Mouse (Mus musculus) CD4-positive helper T cell, adult 2 months (primary cell): Measurements from ENCODE around the gene Myh2.

Experiments
- DNase-seq: peaks from one replicate; pipeline ENCODE4 v3.0.0-alpha.2; 2012; ENCODE audit warnings: low read depth, missing footprints, low spot score

The Myh2 gene

DNA sequence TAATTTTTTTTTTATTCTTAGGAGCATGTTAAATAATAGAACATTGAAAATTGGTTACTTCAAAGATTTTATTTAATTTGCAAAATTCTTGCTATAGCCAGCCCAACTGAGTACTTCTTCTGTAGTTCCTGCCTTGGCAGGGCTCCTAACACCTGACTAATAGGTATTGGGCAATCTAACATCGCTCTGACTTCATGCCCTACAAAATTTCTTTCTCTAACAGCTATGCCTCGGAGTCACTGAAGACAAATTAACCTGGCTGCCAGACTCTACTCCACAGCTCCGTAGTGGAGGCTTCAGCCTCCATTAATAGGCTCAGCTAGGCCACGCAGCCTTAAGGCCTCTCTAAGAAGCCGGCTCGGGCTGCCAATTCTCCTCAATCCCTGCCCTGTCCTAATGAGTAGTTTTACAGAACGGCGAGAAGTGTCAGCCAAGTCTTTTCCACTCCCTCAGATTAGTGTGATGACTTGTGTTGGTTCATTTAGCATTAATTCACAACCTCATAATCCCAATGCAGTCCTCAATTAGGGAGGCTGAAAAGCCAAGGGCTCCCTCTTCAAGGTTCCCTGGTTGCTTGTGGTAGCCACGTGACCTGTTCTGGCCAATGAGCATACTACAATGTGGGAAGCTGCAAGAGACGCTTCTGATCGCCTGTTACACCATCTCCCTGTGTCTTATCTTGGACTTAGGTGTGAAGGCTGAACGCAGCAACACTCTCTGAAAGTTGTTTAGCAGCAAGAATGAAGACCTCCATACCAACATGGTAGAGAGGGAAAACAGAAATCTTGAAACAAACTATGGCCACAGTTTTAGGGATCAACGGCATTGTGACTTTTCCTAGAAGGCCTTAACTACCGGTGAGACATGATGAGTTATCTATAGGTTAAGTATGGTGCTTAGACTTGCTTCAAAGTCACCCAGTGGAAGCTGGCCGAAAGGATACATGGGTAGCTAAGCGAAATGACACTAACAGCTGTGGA, 18.9 kb upstream of the Myh2 start:
- DNase-seq: no peak

GRCm38 (mm10) chr11:67153123-67153522, 17.7 kb upstream of the Myh2 start:
- no peak for DNase-seq

DNA sequence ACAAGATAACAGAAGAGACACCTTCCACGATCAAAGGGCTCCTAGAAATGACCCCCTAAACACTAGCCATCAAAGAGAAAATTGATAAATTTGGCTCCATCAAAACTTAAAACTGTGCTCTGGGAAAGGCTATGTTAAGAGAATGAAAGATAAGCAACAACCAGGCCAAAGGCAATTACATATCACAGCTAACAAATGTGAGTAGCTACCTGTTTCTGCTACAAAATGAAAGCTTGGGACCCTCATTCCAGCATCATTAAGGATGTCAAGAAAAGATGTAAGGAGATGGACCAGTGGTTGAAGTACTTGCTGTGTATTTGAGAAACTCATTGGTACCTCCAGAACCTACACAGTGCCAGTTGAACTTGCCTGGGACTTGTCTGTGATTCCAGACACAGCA, 17.0 kb upstream of the Myh2 start:
- DNase-seq: no peak

DNA sequence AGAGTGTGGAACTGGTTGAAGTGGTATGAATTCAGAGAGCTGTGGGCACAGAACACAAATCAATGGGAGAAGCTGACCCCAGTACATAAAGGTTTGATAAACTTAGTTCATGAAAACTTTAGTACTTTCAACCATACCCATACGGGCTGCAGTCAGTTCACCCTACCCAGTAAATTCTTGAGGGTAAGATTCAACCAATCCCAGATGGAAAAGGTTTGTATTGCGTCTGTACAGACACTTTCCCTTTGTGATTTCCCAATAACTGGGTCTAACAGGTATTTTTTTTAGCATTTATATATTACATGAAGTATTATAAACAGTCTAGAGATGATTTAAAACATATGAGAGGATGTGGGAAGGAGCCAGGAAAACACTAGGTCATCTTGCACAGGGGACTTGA, 15.2 kb upstream of the Myh2 start:
- DNase-seq: no peak

GRCm38 (mm10) chr11:67160131-67160530, 10.7 kb upstream of the Myh2 start:
- no peak for DNase-seq

GRCm38 (mm10) chr11:67163701-67164100, 7.1 kb upstream of the Myh2 start:
- DNase-seq: no peak

DNA sequence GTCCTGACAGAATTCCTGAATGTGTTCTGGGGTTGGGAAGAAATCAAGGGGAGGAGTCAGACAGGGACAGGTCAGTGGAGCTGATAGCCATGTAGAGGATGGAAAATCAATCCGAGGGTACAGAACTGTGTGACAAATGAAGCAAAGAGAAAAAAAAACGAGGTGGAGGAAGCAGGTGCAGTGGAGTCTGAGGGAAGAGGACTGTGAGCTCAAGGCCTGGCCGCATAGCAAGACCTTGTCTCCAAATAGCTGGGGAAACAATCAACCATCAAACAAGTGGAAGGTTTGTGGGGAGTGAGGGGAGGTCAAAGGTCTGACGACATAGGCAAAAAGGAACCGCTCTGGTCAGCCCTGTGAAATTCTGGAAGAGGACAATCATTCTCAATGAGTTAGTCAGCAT, 6.0 kb upstream of the Myh2 start:
- no peak for DNase-seq

GRCm38 (mm10) chr11:67169301-67169700, 1.5 kb upstream of the Myh2 start:
- no peak for DNase-seq

DNA sequence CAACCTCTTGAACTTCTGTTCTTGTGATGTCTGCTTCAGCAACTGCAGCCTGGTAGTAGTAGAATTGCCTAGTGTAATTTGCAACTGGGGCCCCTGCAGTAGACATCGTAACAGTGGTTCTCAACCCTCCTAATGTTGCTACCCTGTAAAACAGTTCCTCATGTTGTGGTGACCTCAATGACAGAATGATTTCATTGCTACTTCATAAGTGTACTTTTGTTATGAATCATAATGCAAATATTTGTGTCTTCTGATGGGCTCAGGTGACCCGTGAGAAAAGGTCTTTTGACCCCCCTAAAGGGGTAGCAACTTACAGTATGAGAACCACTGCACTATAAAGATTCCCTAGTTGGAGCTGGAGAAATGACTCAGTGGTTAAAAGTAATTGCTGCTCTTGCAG, 1.6 kb downstream of the Myh2 start:
- no peak for DNase-seq

DNA sequence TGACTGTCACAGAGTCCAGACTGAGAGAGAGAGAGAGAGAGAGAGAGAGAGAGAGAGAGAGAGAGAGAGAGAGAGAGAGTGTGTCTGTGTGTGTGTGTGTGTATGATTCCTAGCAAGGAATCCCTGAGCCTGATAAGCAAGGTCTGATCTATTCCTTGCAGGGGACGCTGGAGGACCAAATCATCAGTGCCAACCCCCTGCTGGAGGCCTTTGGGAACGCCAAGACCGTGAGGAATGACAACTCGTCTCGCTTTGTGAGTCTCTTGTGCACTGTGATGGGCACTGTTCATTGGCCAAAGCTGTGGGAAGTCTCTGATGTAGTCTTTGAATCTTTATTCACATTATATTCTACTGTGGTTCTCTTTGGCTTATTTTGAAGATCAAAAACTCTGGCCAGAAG, 5.5 kb downstream of the Myh2 start:
- DNase-seq: no peak

DNA sequence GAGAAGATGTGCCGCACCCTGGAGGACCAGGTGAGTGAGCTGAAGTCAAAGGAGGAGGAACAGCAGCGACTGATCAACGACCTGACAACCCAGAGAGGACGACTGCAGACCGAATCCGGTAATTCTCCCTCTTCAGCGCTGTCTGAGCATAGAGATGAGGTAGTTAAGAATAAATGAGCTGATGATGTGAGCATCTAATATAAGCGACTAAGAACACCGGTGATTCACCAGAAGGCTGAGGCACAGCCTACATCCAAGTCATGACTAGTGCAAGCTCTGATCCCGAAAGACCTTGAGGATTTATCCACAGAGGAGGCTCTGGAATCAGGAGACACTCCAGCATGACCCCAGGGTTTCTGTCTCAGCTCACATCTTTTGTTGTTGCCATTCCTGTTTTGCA, 19.5 kb downstream of the Myh2 start:
- DNase-seq: no peak

GRCm38 (mm10) chr11:67190814-67191213, 20.0 kb downstream of the Myh2 start:
- no peak for DNase-seq

DNA sequence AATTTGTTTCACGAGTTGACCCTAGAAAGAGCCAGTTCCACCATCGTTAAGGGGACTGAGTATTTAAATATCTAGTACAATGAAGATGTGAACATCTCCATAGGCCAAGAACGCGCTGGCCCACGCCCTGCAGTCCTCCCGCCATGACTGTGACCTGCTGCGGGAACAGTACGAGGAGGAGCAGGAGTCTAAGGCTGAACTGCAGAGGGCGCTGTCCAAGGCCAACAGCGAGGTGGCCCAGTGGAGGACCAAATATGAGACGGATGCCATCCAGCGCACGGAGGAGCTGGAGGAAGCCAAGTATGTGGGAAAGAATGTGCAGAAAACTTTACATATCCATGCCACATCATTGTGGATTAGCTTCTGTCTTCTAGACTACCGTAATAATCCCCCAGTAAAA, 20.7 kb downstream of the Myh2 start:
- DNase-seq: no peak

- DNase-seq: no peak
Measured at GRCm38 (mm10) chr11:67199321-67199720, 28.5 kb downstream of the Myh2 start.

GRCm38 (mm10) chr11:67199752-67200151, 28.9 kb downstream of the Myh2 start, which contains the start of gene Myh1:
Myh1 (plus strand) TSS chr11:67200052.
- no peak for DNase-seq

- no peak for DNase-seq
Measured at GRCm38 (mm10) chr11:67204766-67205165, 33.9 kb downstream of the Myh2 start.

DNA sequence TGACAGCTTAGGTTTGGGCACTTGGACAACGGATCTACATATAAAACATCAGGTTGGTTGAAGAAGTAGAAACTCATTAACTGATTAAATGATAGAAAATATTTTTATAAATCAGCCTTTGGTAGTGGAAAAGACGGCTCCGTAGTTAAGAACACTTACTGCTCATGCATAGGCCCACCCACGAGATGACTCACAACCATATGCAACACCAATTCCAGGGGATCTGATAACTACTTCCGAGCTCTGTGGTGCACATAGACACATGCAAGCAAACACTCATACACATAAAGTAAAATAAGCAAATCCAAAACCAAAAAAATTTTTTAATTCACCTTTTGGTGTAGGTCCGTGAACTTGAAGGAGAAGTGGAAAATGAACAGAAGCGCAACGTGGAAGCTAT, 51.0 kb downstream of the Myh2 start:
- no peak for DNase-seq

GRCm38 (mm10) chr11:67224466-67224865, 53.6 kb downstream of the Myh2 start:
- no peak for DNase-seq

DNA sequence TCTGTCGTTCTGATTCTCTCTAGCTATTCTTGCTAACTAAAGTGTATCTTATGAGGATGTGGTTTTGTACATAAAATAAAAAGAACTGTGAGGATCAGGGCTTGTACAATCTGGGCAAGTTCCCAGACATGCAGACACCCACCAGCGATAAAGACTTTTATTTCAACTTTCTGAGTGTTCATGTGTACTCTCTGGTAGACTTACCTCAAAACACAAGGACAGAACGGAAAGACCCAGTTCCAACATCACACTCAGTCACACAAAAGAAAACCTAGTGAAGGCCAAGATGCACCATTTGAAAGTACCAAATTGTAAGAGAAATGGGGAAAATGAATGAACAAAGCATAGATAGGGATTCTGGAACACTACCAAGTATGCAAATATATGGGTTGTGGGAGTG, 57.9 kb downstream of the Myh2 start:
- no peak for DNase-seq

DNA sequence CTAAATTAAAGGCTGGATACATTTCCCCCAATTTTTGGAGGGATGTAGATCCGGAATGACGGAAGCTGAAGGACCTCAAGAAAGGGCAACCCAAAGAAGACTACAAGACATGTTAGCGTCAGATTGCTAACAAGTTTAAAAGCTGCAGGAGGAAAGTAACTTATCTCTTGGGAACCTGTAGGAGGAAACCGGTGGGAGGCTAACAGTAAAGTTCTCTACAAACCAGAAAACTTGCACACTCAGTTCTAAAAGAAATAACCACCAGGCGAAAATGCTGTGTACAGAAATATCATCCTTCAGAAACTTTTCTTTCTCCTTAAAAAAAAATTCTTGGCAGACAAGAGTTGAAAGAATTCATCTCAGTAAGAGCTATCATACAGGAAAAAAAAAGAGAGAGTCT, 58.3 kb downstream of the Myh2 start:
- DNase-seq: no peak

- no peak for DNase-seq
Measured at GRCm38 (mm10) chr11:67229946-67230345, 59.1 kb downstream of the Myh2 start.

GRCm38 (mm10) chr11:67235639-67236358, 65.0 kb downstream of the Myh2 start:
- DNase-seq: no peak

DNA sequence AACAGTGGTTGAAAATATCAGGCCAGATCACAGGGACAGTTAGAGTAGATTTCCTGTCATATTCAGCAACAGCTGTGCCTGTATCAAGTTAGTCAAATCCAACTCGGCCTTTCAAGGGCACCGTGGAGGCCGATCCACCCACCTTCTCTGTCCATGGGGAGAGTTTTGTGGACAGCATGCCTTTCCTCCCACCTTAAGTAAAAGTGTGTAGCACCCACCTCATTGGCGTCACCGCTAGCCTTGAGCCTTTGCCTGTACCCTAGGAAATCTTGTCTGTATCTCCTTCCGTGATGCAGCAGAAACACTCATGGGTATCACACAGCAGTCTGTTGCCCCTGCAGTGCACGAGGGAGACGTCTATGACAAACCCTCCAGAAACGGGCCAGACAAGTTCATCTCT, 66.0 kb downstream of the Myh2 start:
- no peak for DNase-seq
